Mouse (Mus musculus): ENCODE data around the gene Grk1. TPM values are rescaled to one million over a fixed set of nuclear protein-coding genes. Genes with fewer than 3 reads are reported as not detected.

The Grk1 gene
- total and polyA plus RNA-seq, 3 experiments: not detected

DNA sequence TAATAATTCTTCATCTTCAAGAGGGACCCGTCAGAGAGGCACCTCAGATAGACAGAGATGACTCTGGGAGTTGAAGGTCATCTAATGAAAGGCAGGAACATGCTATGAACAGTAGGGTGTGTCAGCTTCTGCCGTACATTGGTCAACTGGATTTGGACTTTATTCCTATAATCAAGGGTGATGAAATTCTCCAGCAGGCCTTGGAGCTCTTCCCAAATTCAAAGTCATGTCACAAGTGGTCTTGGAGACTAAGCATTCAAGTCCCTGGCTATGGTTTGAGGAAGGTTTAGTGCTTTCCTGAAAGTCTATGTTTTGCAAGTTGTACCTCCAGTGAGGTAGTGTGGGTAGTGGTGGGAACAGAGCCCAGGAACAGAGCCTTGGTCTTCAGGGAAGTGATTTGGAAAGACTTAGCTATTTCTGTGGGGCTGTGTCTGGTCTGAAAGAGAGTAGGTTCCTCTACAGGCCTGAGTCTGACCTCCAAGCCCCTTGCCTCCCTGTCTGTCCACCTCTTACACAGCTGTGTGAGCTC lies 14.3 kb downstream of the Grk1 start:
- Histone ChIP-seq H3K4me2 (ENCODE audit: insufficient read depth, low read depth, poor library complexity, severe bottlenecking) (no peak overlapping the region), H3K27ac (ENCODE audit: insufficient read depth, low read depth) (no peak overlapping the region), H3K4me3 (replicated peaks in 1 of 3; ENCODE audit: low read depth in 2 of 3, low read length in 2 of 3, poor library complexity in 1 of 3) (no peak overlapping the region), H3K79me2 (replicated peaks; ENCODE audit: control insufficient read depth, extremely low read depth, insufficient read depth, poor library complexity, severe bottlenecking) (no peaks in the 10 kb centered on the region), H3K27me3 (replicated peaks) (peaks cover 82% of the 10 kb centered on the region), H3K36me3 (replicated peaks in 1 of 2; ENCODE audit: control insufficient read depth in 1 of 2, insufficient read depth in 1 of 2, low read length in 1 of 2) (no peaks in the 10 kb centered on the region), H3K4me1 (ENCODE audit: control insufficient read depth in 1 of 2, insufficient read depth in 2 of 2) (no peaks in the 10 kb centered on the region; a peak in 1 of 4 replicates), H3K9me3 (replicated peaks; ENCODE audit: low read length) (peaks cover 14% of the 10 kb centered on the region), H3K9ac (ENCODE audit: insufficient read depth, low read depth) (no peak overlapping the region)
- in situ Hi-C loops (cut with MboI; ENCODE audit: low pct_ligation_motif_present, low pct_unique_long_range_greater_than_20kb, low sequenced_read_pairs) (loop anchor here (10.0 kb wide), 1 partner anchor 326 kb away; no protein-coding TSS in a partner anchor), dilution Hi-C loops (cut with MboI; ENCODE audit: extremely low pct_ligation_motif_present, extremely low pct_unique_long_range_greater_than_20kb, low sequenced_read_pairs) (no loop called here)
- TF ChIP-seq POLR2A (IDR thresholded peaks at IDR 0.05; ENCODE audit: low read depth, low read length) (no peak), ZMIZ1 (IDR thresholded peaks at IDR 0.05; ENCODE audit: low read depth, low read length) (no peak), MEF2A (IDR thresholded peaks at IDR 0.05; ENCODE audit: borderline replicate concordance, low read depth, low read length) (no peak), EP300 (IDR thresholded peaks at IDR 0.05; ENCODE audit: low read length) (no peak), E2F4 (IDR thresholded peaks at IDR 0.05; ENCODE audit: insufficient replicate concordance, low read depth, low read length) (no peak), ZNF384 (IDR thresholded peaks at IDR 0.05; ENCODE audit: low read depth, low read length) (no peak), MAZ (IDR thresholded peaks at IDR 0.05; ENCODE audit: low read depth, low read length) (no peak), UBTF (IDR thresholded peaks at IDR 0.05; ENCODE audit: low read depth, low read length) (no peak), BHLHE40 (IDR thresholded peaks at IDR 0.05; ENCODE audit: low read depth, low read length) (no peak), MAX (IDR thresholded peaks at IDR 0.05; ENCODE audit: low read length) (no peak), NRF1 (IDR thresholded peaks at IDR 0.05; ENCODE audit: low read depth, low read length) (no peak)
- DNase-seq (ENCODE audit: extremely low read depth): no peak

GRCm38 (mm10) chr8:13420970-13421369 lies 16.1 kb downstream of the Grk1 start:
- TF ChIP-seq CHD2 (IDR thresholded peaks at IDR 0.05; ENCODE audit: low read length): no peak
- no peak for TF ChIP-seq ZC3H11A (IDR thresholded peaks at IDR 0.05; ENCODE audit: low read depth, low read length)
- no peak for TF ChIP-seq CTCF (conservative IDR thresholded peaks at IDR 0.05 in 1 of 2, IDR thresholded peaks at IDR 0.05 in 1 of 2; ENCODE audit: low read depth in 2 of 2, low read length in 2 of 2)
- TF ChIP-seq HCFC1 (IDR thresholded peaks at IDR 0.05; ENCODE audit: low read depth, low read length): no peak
- no peak for TF ChIP-seq POLR2AphosphoS2 (IDR thresholded peaks at IDR 0.05; ENCODE audit: low read depth, low read length)
- TF ChIP-seq POLR2A (IDR thresholded peaks at IDR 0.05; ENCODE audit: low read depth, low read length): no peak
- TF ChIP-seq ZNF384 (IDR thresholded peaks at IDR 0.05; ENCODE audit: low read depth, low read length): no peak
- no peak for TF ChIP-seq SIN3A (IDR thresholded peaks at IDR 0.05; ENCODE audit: low read length)
- no peak for TF ChIP-seq MYC (IDR thresholded peaks at IDR 0.05; ENCODE audit: low read depth, low read length)
- TF ChIP-seq KAT2A (IDR thresholded peaks at IDR 0.05; ENCODE audit: insufficient replicate concordance, low read length): no peak
- no peak for TF ChIP-seq MAX (IDR thresholded peaks at IDR 0.05; ENCODE audit: low read length)
- no peak for TF ChIP-seq EP300 (IDR thresholded peaks at IDR 0.05; ENCODE audit: low read length)
- TF ChIP-seq ZKSCAN1 (IDR thresholded peaks at IDR 0.05; ENCODE audit: borderline replicate concordance, low read depth, low read length): no peak
- TF ChIP-seq PAX5 (IDR thresholded peaks at IDR 0.05; ENCODE audit: low read length): no peak
- TF ChIP-seq CHD1 (IDR thresholded peaks at IDR 0.05; ENCODE audit: low read depth, low read length): no peak
- no peak for TF ChIP-seq NELFE (IDR thresholded peaks at IDR 0.05; ENCODE audit: low read depth, low read length)
- TF ChIP-seq MXI1 (IDR thresholded peaks at IDR 0.05; ENCODE audit: low read depth, low read length): no peak
- Histone ChIP-seq H3K27me3 (replicated peaks) (peaks cover 82% of the 10 kb centered on the region), H3K9ac (ENCODE audit: insufficient read depth, low read depth) (no peak overlapping the region), H3K4me3 (replicated peaks in 1 of 3; ENCODE audit: low read depth in 2 of 3, low read length in 2 of 3, poor library complexity in 1 of 3) (no peak overlapping the region), H3K36me3 (replicated peaks in 1 of 2; ENCODE audit: control insufficient read depth in 1 of 2, insufficient read depth in 1 of 2, low read length in 1 of 2) (no peaks in the 10 kb centered on the region), H3K79me2 (replicated peaks; ENCODE audit: control insufficient read depth, extremely low read depth, insufficient read depth, poor library complexity, severe bottlenecking) (no peaks in the 10 kb centered on the region), H3K27ac (ENCODE audit: insufficient read depth, low read depth) (no peak overlapping the region), H3K9me3 (replicated peaks; ENCODE audit: low read length) (peaks cover 14% of the 10 kb centered on the region), H3K4me1 (ENCODE audit: control insufficient read depth in 1 of 2, insufficient read depth in 2 of 2) (no peaks in the 10 kb centered on the region), H3K4me2 (ENCODE audit: insufficient read depth, low read depth, poor library complexity, severe bottlenecking) (no peak overlapping the region)
- dilution Hi-C loops (cut with MboI; ENCODE audit: extremely low pct_ligation_motif_present, extremely low pct_unique_long_range_greater_than_20kb, low sequenced_read_pairs) (no loop called here), in situ Hi-C loops (cut with MboI; ENCODE audit: low pct_ligation_motif_present, low pct_unique_long_range_greater_than_20kb, low sequenced_read_pairs) (no loop called here)
- DNase-seq (ENCODE audit: extremely low read depth): no peak
